Mouse (Mus musculus): Measurements from ENCODE around the gene Dnah6. TPM values are rescaled to one million over a fixed set of nuclear protein-coding genes. Genes with fewer than 3 reads are reported as not detected.
A peak's percentile ranks its signal among the peaks of the same experiment; 100 is the strongest.

The Dnah6 gene
- total and polyA plus RNA-seq, 2 experiments from 2014 or later: 0.22 to 2.2 TPM

GRCm38 (mm10) chr6:73014317-73015160 is 206.9 kb downstream of the Dnah6 start:
- Histone ChIP-seq H3K9me3 (ENCODE audit: low read length) (no peaks in the 10 kb centered on the region), H3K9ac (replicated peaks; ENCODE audit: low read length, poor library complexity, severe bottlenecking) (no peak overlapping the region), H3K4me2 (ENCODE audit: low read depth, low read length, poor library complexity, severe bottlenecking) (no peak overlapping the region), H3K36me3 (ENCODE audit: insufficient read depth, low read length) (no peaks in the 10 kb centered on the region), H3K4me3 (ENCODE audit: low read depth, low read length) (no peak overlapping the region), H3K4me1 (ENCODE audit: insufficient read depth, low read length) (no peaks in the 10 kb centered on the region), H3K27ac (ENCODE audit: low read depth, low read length) (no peak overlapping the region), H3K27me3 (ENCODE audit: insufficient read depth, low read length) (no peaks in the 10 kb centered on the region)
- WGBS: 50% methylated on average over 13 of the region's 13 CpGs
- no peak for DNase-seq (ENCODE audit: low spot score)
- ATAC-seq (ENCODE audit: low FRiP score): no peak
- TF ChIP-seq CTCF (IDR thresholded peaks at IDR 0.05): no peak

DNA sequence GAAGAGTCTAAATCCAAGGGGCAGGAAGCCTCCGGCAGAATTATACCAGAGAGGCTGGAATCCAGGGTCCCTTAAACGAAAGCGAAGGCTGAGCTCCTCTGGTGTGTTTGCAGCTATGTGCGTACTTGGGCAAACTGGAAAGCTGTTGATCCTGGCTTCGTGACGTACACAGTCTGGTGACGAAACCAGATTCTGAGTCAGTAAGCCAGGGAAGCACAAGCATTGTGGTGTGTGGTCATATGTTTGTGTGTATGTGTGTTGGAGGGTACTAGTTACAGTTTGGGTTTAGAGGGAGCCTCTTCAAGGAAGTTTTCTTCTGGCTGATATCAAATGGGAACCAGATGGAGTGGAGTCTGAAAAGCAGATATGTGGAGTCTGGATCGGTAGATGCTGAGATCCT is 208.5 kb downstream of the Dnah6 start:
- ATAC-seq (ENCODE audit: low FRiP score) (no peak), DNase-seq (ENCODE audit: low spot score) (no peak)
- H3K4me2 ChIP-seq (ENCODE audit: low read depth, low read length, poor library complexity, severe bottlenecking): no peak overlapping the region
- no peaks in the 10 kb centered on the region for H3K36me3 ChIP-seq (ENCODE audit: insufficient read depth, low read length)
- H3K9me3 ChIP-seq (ENCODE audit: low read length): no peaks in the 10 kb centered on the region
- no peak overlapping the region for H3K4me3 ChIP-seq (ENCODE audit: low read depth, low read length)
- H3K9ac ChIP-seq (replicated peaks; ENCODE audit: low read length, poor library complexity, severe bottlenecking): no peak overlapping the region
- H3K4me1 ChIP-seq (ENCODE audit: insufficient read depth, low read length): no peaks in the 10 kb centered on the region
- 91% methylated on average over 8 of the region's 8 CpGs for WGBS
- no peak overlapping the region for H3K27ac ChIP-seq (ENCODE audit: low read depth, low read length)
- no peaks in the 10 kb centered on the region for H3K27me3 ChIP-seq (ENCODE audit: insufficient read depth, low read length)
- no peak for TF ChIP-seq CTCF (IDR thresholded peaks at IDR 0.05)

DNA sequence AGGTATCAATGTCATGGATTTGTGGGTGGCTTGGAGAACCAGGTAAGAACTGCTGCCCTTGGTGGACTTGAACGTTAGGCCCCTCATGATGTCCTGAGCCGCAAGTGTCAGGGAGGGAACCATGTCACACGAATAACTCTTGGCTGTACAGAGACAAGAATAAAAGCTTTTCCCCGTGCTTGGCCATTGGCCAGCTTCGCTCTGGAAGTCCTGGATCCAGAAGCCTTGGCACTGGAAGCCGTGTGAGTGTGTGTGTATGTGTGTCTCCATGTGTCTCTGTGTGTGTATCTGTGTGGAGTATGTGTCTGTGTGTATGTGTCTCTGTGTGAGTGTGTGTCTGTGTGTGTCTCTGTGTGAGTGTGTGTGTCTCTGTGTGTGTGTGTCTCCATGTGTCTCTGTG is 209.6 kb downstream of the Dnah6 start:
- 71% methylated on average over 6 of the region's 6 CpGs for WGBS

DNA sequence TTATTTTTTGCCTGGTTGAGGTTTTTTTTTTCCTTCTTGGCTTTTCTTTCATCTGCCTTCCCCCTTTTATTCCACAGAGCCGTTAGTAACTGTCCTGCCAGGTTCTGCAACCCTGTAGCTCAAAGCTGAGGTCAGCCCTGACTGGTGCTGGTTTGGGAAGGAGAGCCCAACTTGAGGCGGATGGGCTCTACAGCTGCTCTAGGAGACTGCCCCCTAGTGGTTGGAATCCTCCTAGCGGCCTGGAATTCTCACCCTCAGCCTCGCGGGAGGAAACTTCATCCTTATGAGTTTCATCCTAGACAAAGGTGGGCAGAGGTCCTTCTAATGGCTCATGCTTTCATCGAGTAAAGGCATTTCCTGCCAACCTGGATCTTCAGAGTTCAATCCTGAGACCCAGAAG is 211.4 kb downstream of the Dnah6 start:
- peak; percentile 62 for TF ChIP-seq CTCF (IDR thresholded peaks at IDR 0.05)
- Histone ChIP-seq H3K9me3 (ENCODE audit: low read length) (no peaks in the 10 kb centered on the region), H3K4me1 (ENCODE audit: insufficient read depth, low read length) (no peaks in the 10 kb centered on the region), H3K9ac (replicated peaks; ENCODE audit: low read length, poor library complexity, severe bottlenecking) (no peak overlapping the region), H3K4me2 (ENCODE audit: low read depth, low read length, poor library complexity, severe bottlenecking) (no peak overlapping the region), H3K4me3 (ENCODE audit: low read depth, low read length) (no peak overlapping the region), H3K27me3 (ENCODE audit: insufficient read depth, low read length) (no peaks in the 10 kb centered on the region), H3K27ac (ENCODE audit: low read depth, low read length) (no peak overlapping the region), H3K36me3 (ENCODE audit: insufficient read depth, low read length) (no peaks in the 10 kb centered on the region)
- DNase-seq (ENCODE audit: low spot score): peak; percentile 15
- WGBS: 43% methylated on average over 6 of the region's 6 CpGs
- ATAC-seq (ENCODE audit: low FRiP score): no peak

More for the DNA sequence above, 209.6 kb downstream of the Dnah6 start:
- DNase-seq (ENCODE audit: low spot score): peak; percentile 37
- Histone ChIP-seq H3K9ac (replicated peaks; ENCODE audit: low read length, poor library complexity, severe bottlenecking) (no peak overlapping the region), H3K9me3 (ENCODE audit: low read length) (no peaks in the 10 kb centered on the region), H3K4me3 (ENCODE audit: low read depth, low read length) (no peak overlapping the region), H3K27me3 (ENCODE audit: insufficient read depth, low read length) (no peaks in the 10 kb centered on the region), H3K4me2 (ENCODE audit: low read depth, low read length, poor library complexity, severe bottlenecking) (no peak overlapping the region), H3K36me3 (ENCODE audit: insufficient read depth, low read length) (no peaks in the 10 kb centered on the region), H3K27ac (ENCODE audit: low read depth, low read length) (no peak overlapping the region), H3K4me1 (ENCODE audit: insufficient read depth, low read length) (no peaks in the 10 kb centered on the region)
- TF ChIP-seq CTCF (IDR thresholded peaks at IDR 0.05): no peak
- no peak for ATAC-seq (ENCODE audit: low FRiP score)

DNA sequence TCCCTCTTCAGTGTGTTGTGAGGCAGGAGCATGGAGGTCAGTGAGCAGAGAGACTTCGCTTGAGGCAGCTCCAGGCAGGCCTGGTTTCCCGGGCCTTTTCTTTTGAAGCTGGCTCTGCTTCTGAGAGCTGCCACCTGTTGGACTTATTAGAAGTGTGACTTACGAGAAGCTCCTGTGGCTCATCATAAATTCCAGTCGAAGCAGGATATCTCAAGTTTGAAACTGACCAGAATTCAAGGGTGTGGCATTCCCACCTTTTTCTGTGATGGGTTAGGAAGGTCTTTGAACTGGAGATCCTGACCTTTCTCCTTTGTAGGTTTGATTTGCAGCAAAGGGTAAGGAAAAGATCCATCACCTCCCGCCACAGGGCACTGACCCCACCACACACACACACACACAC is 217.8 kb downstream of the Dnah6 start:
- TF ChIP-seq CTCF (IDR thresholded peaks at IDR 0.05): no peak
- Histone ChIP-seq H3K27me3 (ENCODE audit: insufficient read depth, low read length) (no peaks in the 10 kb centered on the region), H3K9me3 (ENCODE audit: low read length) (no peaks in the 10 kb centered on the region), H3K4me2 (ENCODE audit: low read depth, low read length, poor library complexity, severe bottlenecking) (no peak overlapping the region), H3K4me1 (ENCODE audit: insufficient read depth, low read length) (no peaks in the 10 kb centered on the region), H3K36me3 (ENCODE audit: insufficient read depth, low read length) (no peaks in the 10 kb centered on the region), H3K9ac (replicated peaks; ENCODE audit: low read length, poor library complexity, severe bottlenecking) (no peak overlapping the region), H3K4me3 (ENCODE audit: low read depth, low read length) (no peak overlapping the region), H3K27ac (ENCODE audit: low read depth, low read length) (no peak overlapping the region)
- DNase-seq (ENCODE audit: low spot score) (no peak), ATAC-seq (ENCODE audit: low FRiP score) (no peak)
- WGBS: 75% methylated on average over 5 of the region's 5 CpGs

GRCm38 (mm10) chr6:73002391-73002790 is 219.1 kb downstream of the Dnah6 start:
- H3K36me3 ChIP-seq (ENCODE audit: insufficient read depth, low read length): no peaks in the 10 kb centered on the region
- TF ChIP-seq CTCF (IDR thresholded peaks at IDR 0.05): no peak
- WGBS: 52% methylated on average over 1 of the region's 1 CpGs
- no peaks in the 10 kb centered on the region for H3K4me1 ChIP-seq (ENCODE audit: insufficient read depth, low read length)
- DNase-seq (ENCODE audit: low spot score): no peak
- no peak overlapping the region for H3K4me3 ChIP-seq (ENCODE audit: low read depth, low read length)
- no peaks in the 10 kb centered on the region for H3K9me3 ChIP-seq (ENCODE audit: low read length)
- H3K4me2 ChIP-seq (ENCODE audit: low read depth, low read length, poor library complexity, severe bottlenecking): no peak overlapping the region
- no peak for ATAC-seq (ENCODE audit: low FRiP score)
- H3K27me3 ChIP-seq (ENCODE audit: insufficient read depth, low read length): no peaks in the 10 kb centered on the region
- H3K9ac ChIP-seq (replicated peaks; ENCODE audit: low read length, poor library complexity, severe bottlenecking): no peak overlapping the region
- H3K27ac ChIP-seq (ENCODE audit: low read depth, low read length): no peak overlapping the region

Measured in midbrain, postnatal 0 days (tissue).